Mouse (Mus musculus) thymus, postnatal 14 days (tissue): Measurements from ENCODE around the gene Dis3l2.

Experiments
- DNase-seq: peaks from one replicate; pipeline ENCODE4 v3.0.0; 2021

Dis3l2 gene

GRCm38 (mm10) chr1:86931606-86932379 lies 228.2 kb downstream of the Dis3l2 start:
- DNase-seq, result no peak

- DNase-seq, result no peak
Measured at GRCm38 (mm10) chr1:86932810-86933209, 229.2 kb downstream of the Dis3l2 start.

GRCm38 (mm10) chr1:86933656-86934055 lies 230.0 kb downstream of the Dis3l2 start:
- DNase-seq, result no peak

- DNase-seq, result no peak
Measured at GRCm38 (mm10) chr1:86951501-86952205, 248.0 kb downstream of the Dis3l2 start.

- DNase-seq, result no peak
Measured at GRCm38 (mm10) chr1:86955801-86956200, 252.2 kb downstream of the Dis3l2 start.

- no peak for DNase-seq
Measured at GRCm38 (mm10) chr1:86968261-86968964, 264.8 kb downstream of the Dis3l2 start.

- DNase-seq, result no peak
Measured at GRCm38 (mm10) chr1:86969173-86969725, 265.6 kb downstream of the Dis3l2 start.

GRCm38 (mm10) chr1:86972693-86973092 lies 269.1 kb downstream of the Dis3l2 start:
- DNase-seq, result no peak

- no peak for DNase-seq
Measured at GRCm38 (mm10) chr1:86977018-86977417, 273.4 kb downstream of the Dis3l2 start.

- no peak for DNase-seq
Measured at GRCm38 (mm10) chr1:86986372-86986771, 282.8 kb downstream of the Dis3l2 start.

GRCm38 (mm10) chr1:86992849-86993248 lies 289.2 kb downstream of the Dis3l2 start:
- no peak for DNase-seq

GRCm38 (mm10) chr1:86994023-86994422 lies 290.4 kb downstream of the Dis3l2 start:
- DNase-seq, result no peak

GRCm38 (mm10) chr1:86998051-86998450 lies 294.4 kb downstream of the Dis3l2 start:
- no peak for DNase-seq

- no peak for DNase-seq
Measured at GRCm38 (mm10) chr1:87001365-87001764, 297.8 kb downstream of the Dis3l2 start.

- no peak for DNase-seq
Measured at GRCm38 (mm10) chr1:87002545-87003168, 299.0 kb downstream of the Dis3l2 start.

- DNase-seq, result no peak
Measured at GRCm38 (mm10) chr1:87003169-87003552, 299.6 kb downstream of the Dis3l2 start.

GRCm38 (mm10) chr1:87006425-87006824 lies 302.8 kb downstream of the Dis3l2 start:
- no peak for DNase-seq

- no peak for DNase-seq
Measured at GRCm38 (mm10) chr1:87008211-87008610, 304.6 kb downstream of the Dis3l2 start.

GRCm38 (mm10) chr1:87009156-87009555 lies 305.5 kb downstream of the Dis3l2 start:
- no peak for DNase-seq

- DNase-seq, result no peak
Measured at GRCm38 (mm10) chr1:87010629-87011330, 307.2 kb downstream of the Dis3l2 start.

GRCm38 (mm10) chr1:87011718-87012117 lies 308.1 kb downstream of the Dis3l2 start:
- no peak for DNase-seq

- no peak for DNase-seq
Measured at GRCm38 (mm10) chr1:87012606-87013005, 309.0 kb downstream of the Dis3l2 start.
